Mouse (Mus musculus): ENCODE data around the gene Dbil5. TPM values are rescaled to one million over a fixed set of nuclear protein-coding genes. Genes with fewer than 3 reads are reported as not detected.

Dbil5 gene
- polyA plus RNA-seq, 1 experiment = not detected

- peaks cover 39% of the 10 kb centered on the region for H3K4me1 ChIP-seq (ENCODE audit: control insufficient read depth, insufficient read depth, low read length)
- TF ChIP-seq POLR2A (IDR thresholded peaks at IDR 0.05; ENCODE audit: insufficient read depth, low read depth, low read length) = no peak
- no peak for TF ChIP-seq CTCF (IDR thresholded peaks at IDR 0.05; ENCODE audit: insufficient read depth, low read depth, low read length)
- WGBS = 65% methylated on average over 10 of the region's 10 CpGs
These were observed 43.0 kb downstream of the Dbil5 start for GRCm38 (mm10) chr11:76260208-76261050.

GRCm38 (mm10) chr11:76261224-76261623 is 43.8 kb downstream of the Dbil5 start:
- Histone ChIP-seq H3K27ac (ENCODE audit: insufficient read depth, low read depth, low read length) (no peak overlapping the region), H3K4me1 (ENCODE audit: control insufficient read depth, insufficient read depth, low read length) (peaks cover 36% of the 10 kb centered on the region), H3K4me3 (ENCODE audit: insufficient read depth, low read depth, low read length) (no peak overlapping the region)
- 79% methylated on average over 12 of the region's 12 CpGs for WGBS
- TF ChIP-seq CTCF (IDR thresholded peaks at IDR 0.05; ENCODE audit: insufficient read depth, low read depth, low read length) (no peak), POLR2A (IDR thresholded peaks at IDR 0.05; ENCODE audit: insufficient read depth, low read depth, low read length) (no peak)

More at GRCm38 (mm10) chr11:76260208-76261050, 43.0 kb downstream of the Dbil5 start:
- Histone ChIP-seq H3K4me3 (ENCODE audit: insufficient read depth, low read depth, low read length) (no peak overlapping the region), H3K27ac (ENCODE audit: insufficient read depth, low read depth, low read length) (no peak overlapping the region)

- Histone ChIP-seq H3K4me3 (ENCODE audit: insufficient read depth, low read depth, low read length) (no peak overlapping the region), H3K27ac (ENCODE audit: insufficient read depth, low read depth, low read length) (no peak overlapping the region), H3K4me1 (ENCODE audit: control insufficient read depth, insufficient read depth, low read length) (peaks cover 22% of the 10 kb centered on the region)
- 38% methylated on average over 19 of the region's 19 CpGs for WGBS
- TF ChIP-seq POLR2A (IDR thresholded peaks at IDR 0.05; ENCODE audit: insufficient read depth, low read depth, low read length) (no peak), CTCF (IDR thresholded peaks at IDR 0.05; ENCODE audit: insufficient read depth, low read depth, low read length) (no peak)
These were observed 45.4 kb downstream of the Dbil5 start for GRCm38 (mm10) chr11:76262611-76263351.

- WGBS = 58% methylated on average over 7 of the region's 7 CpGs
- Histone ChIP-seq H3K4me3 (ENCODE audit: insufficient read depth, low read depth, low read length) (no peak overlapping the region), H3K4me1 (ENCODE audit: control insufficient read depth, insufficient read depth, low read length) (peaks cover 4% of the 10 kb centered on the region), H3K27ac (ENCODE audit: insufficient read depth, low read depth, low read length) (no peak overlapping the region)
- TF ChIP-seq CTCF (IDR thresholded peaks at IDR 0.05; ENCODE audit: insufficient read depth, low read depth, low read length) (no peak), POLR2A (IDR thresholded peaks at IDR 0.05; ENCODE audit: insufficient read depth, low read depth, low read length) (no peak)
These were observed 50.1 kb downstream of the Dbil5 start for GRCm38 (mm10) chr11:76267550-76267949.

GRCm38 (mm10) chr11:76268001-76268459 is 50.6 kb downstream of the Dbil5 start:
- peaks cover 2% of the 10 kb centered on the region for H3K4me1 ChIP-seq (ENCODE audit: control insufficient read depth, insufficient read depth, low read length)
- TF ChIP-seq CTCF (IDR thresholded peaks at IDR 0.05; ENCODE audit: insufficient read depth, low read depth, low read length) (no peak), POLR2A (IDR thresholded peaks at IDR 0.05; ENCODE audit: insufficient read depth, low read depth, low read length) (no peak)
- H3K27ac ChIP-seq (ENCODE audit: insufficient read depth, low read depth, low read length) = no peak overlapping the region
- no peak overlapping the region for H3K4me3 ChIP-seq (ENCODE audit: insufficient read depth, low read depth, low read length)
- WGBS = 65% methylated on average over 5 of the region's 5 CpGs

Other genes with a start within 250 kb of the Dbil5 start
- not detected in 2 replicates for gene 1700016K19Rik, start 217.7 kb upstream of the Dbil5 start, polyA plus RNA-seq (2012; ENCODE audit: insufficient read depth, insufficient read length, low replicate concordance, missing spikeins)
- not detected in 2 replicates for gene Rflnb, start 189.8 kb upstream of the Dbil5 start, polyA plus RNA-seq (2012; ENCODE audit: insufficient read depth, insufficient read length, low replicate concordance, missing spikeins)
- not detected in 2 replicates for gene Vps53, start 38.0 kb upstream of the Dbil5 start, polyA plus RNA-seq (2012; ENCODE audit: insufficient read depth, insufficient read length, low replicate concordance, missing spikeins)
- not detected in 2 replicates for gene Fam57a, start 37.9 kb upstream of the Dbil5 start, polyA plus RNA-seq (2012; ENCODE audit: insufficient read depth, insufficient read length, low replicate concordance, missing spikeins)
- gene Gemin4, start 56 bp downstream of the Dbil5 start, polyA plus RNA-seq (2012; ENCODE audit: insufficient read depth, insufficient read length, low replicate concordance, missing spikeins) = not detected in 2 replicates
- not detected in 2 replicates for gene Mrm3, start 26.1 kb downstream of the Dbil5 start, polyA plus RNA-seq (2012; ENCODE audit: insufficient read depth, insufficient read length, low replicate concordance, missing spikeins)
- gene Glod4, start 26.1 kb downstream of the Dbil5 start, polyA plus RNA-seq (2012; ENCODE audit: insufficient read depth, insufficient read length, low replicate concordance, missing spikeins) = not detected in 2 replicates
- not detected in 2 replicates for gene Nxn, start 181.5 kb downstream of the Dbil5 start, polyA plus RNA-seq (2012; ENCODE audit: insufficient read depth, insufficient read length, low replicate concordance, missing spikeins)
- not detected in 2 replicates for gene Timm22, start 189.3 kb downstream of the Dbil5 start, polyA plus RNA-seq (2012; ENCODE audit: insufficient read depth, insufficient read length, low replicate concordance, missing spikeins)